Mouse (Mus musculus) central nervous system, embryonic 18 days (tissue): ENCODE measurements around the gene Nsmce4a. TPM values are rescaled to one million over a fixed set of nuclear protein-coding genes. Genes with fewer than 3 reads are reported as not detected.

Experiments
- polyA plus RNA-seq: library from polyadenylated mRNA; depleted of rRNA; stranded (reverse); fragments of >200 nt; gene quantifications from 2 replicates; pipeline ENCODE4 v1.2.3, GENCODE M21; 2012; rRNA removed

Nsmce4a gene
- polyA plus RNA-seq = 53.8 and 54.9 TPM in 2 replicates

DNA sequence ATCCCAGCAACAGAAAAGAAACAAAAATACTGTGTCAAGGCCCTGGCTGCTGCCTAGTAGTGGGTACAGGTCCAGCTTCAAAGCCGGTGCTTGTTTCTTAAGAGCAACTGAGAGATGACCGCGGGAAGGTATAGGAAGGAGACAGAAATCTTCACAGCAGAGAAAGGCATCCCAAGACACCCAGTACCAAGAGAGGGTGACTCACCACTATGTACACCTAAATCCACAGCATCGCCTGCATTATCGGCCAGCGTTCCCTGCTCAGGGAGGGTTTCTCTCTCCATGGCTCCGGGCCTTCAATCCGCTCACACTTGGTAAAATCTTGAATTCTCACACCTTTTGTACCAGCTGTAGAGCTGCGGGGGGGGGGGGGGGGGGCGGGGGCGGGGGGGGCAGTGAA, at the start of gene Nsmce4a:
Gene Nsmce4a, minus strand, starts transcription at position 298 of the 400 bp plus-strand sequence.

GRCm38 (mm10) chr7:130577388-130578003, 4.6 kb upstream of the Nsmce4a start, which contains the start of gene Tacc2:
TSS of gene Tacc2 (plus strand) at chr7:130577438.

DNA sequence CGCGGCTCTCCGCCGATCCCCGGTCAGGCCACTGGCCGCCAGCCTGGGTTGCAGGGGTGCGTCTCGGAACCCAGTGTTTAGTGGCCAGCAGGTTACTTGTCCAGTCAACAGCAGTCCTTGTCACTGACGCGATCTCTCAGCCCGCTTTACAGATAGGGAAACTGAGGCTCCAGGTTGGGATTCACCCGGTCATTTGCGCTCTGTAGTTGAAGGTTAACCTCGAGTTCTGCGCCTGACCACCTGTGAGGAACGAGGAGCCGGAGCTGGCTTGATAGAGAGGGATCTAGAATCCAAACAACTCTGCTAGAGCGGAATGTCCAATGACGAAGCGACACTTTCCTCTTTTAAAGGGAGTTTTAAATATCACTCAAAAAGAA, 52.9 kb downstream of the Nsmce4a start, which contains the start of gene Ate1:
Gene Ate1, minus strand, starts transcription at position 321 of the 377 bp plus-strand sequence.

Other genes with a start within 250 kb of the Nsmce4a start
- 26.0 and 26.3 TPM in 2 replicates for gene Ate1, start 52.7 kb downstream of the Nsmce4a start, polyA plus RNA-seq
- gene Tacc2, start 4.3 kb upstream of the Nsmce4a start, polyA plus RNA-seq = 50.9 and 52.1 TPM in 2 replicates
- 0.20 and 0.23 TPM in 2 replicates for gene Btbd16, start 201.0 kb upstream of the Nsmce4a start, polyA plus RNA-seq